In the genomic region with DNA sequence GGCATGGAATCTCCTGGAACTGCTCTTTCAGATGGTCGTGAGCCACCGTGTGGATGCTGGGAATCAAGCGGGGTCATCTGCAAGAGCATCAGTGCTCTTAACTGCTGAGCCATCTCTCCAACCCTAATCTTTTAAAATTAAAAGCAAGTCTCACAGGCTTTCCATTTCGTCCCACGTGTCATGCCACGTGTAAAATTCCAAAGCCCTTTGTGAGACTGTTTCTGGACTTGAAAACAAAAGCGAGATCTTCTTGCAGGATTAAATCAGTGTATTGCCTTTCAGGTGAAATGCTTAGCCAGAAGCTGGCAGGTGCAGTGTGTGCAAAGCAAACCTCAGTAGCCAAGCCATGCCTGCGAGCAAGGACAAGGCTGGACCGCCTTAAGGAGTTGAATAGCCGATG, we compare ENCODE assay signal across 7 mouse cellular contexts. TPM values are rescaled to one million over a fixed set of nuclear protein-coding genes. Genes with fewer than 3 reads are reported as not detected.
DNase-seq lines count a peak whose midpoint lies in the region; ATAC-seq and TF ChIP-seq lines count a peak whose summit lies in the region.

No protein-coding gene starts in this region.

- H3K9ac ChIP-seq in lung, embryonic 16.5 days (ENCODE audit: low read length): peak overlapping the region; percentile 68
- H3K9ac ChIP-seq in embryonic facial prominence, embryonic 14.5 days (ENCODE audit: low read depth, low read length): peak overlapping the region; percentile 81
- H3K9ac ChIP-seq in intestine, postnatal 0 days (ENCODE audit: low read depth, low read length): peak overlapping the region; percentile 74; the same call in 1 of the 2 replicates

- 33% methylated on average over 10 of the region's 10 CpGs for WGBS in lung, embryonic 16.5 days
- WGBS in embryonic facial prominence, embryonic 14.5 days: 29% methylated on average over 10 of the region's 10 CpGs
- 42% methylated on average over 10 of the region's 10 CpGs for WGBS in intestine, postnatal 0 days
- 20% methylated on average over 10 of the region's 10 CpGs for WGBS in olfactory bulb, adult 2 months

- ATAC-seq in lung, embryonic 16.5 days (ENCODE audit: low read depth): no peak
- no peak for ATAC-seq in embryonic facial prominence, embryonic 14.5 days (ENCODE audit: low read depth)
- ATAC-seq in intestine, postnatal 0 days: no peak; the same call in 1 of the 2 replicates

- DNase-seq in lung, adult 18-20 months: no peak
- no peak for DNase-seq in embryonic facial prominence, embryonic 14.5 days (ENCODE audit: low spot score)
- no peak for DNase-seq in right cerebral cortex, postnatal 25 days
- DNase-seq in gastrocnemius, postnatal 4 days (ENCODE audit: low spot score in 2 of 2): no peak

- H3K27me3 ChIP-seq in lung, embryonic 16.5 days (ENCODE audit: control insufficient read depth, insufficient read depth, low read depth, low read length): no peaks in the 10 kb centered on the region
- no peaks in the 10 kb centered on the region for H3K27me3 ChIP-seq in embryonic facial prominence, embryonic 14.5 days (replicated peaks; ENCODE audit: control insufficient read depth, insufficient read depth, low read length)
- H3K27me3 ChIP-seq in intestine, postnatal 0 days (replicated peaks; ENCODE audit: control insufficient read depth, insufficient read depth, low read length): no peaks in the 10 kb centered on the region

- H3K4me2 ChIP-seq in lung, embryonic 16.5 days (ENCODE audit: low read depth, low read length): peak overlapping the region; percentile 72
- peak overlapping the region; percentile 71 for H3K4me2 ChIP-seq in embryonic facial prominence, embryonic 14.5 days (ENCODE audit: low read depth, low read length)
- peak overlapping the region; percentile 86 for H3K4me2 ChIP-seq in intestine, postnatal 0 days (replicated peaks; ENCODE audit: low read depth)

- peak overlapping the region; percentile 83 for H3K27ac ChIP-seq in lung, embryonic 16.5 days (ENCODE audit: low read length)
- peak overlapping the region; percentile 94 for H3K27ac ChIP-seq in embryonic facial prominence, embryonic 14.5 days (replicated peaks; ENCODE audit: low read depth, low read length)
- peak overlapping the region; percentile 64 for H3K27ac ChIP-seq in intestine, postnatal 0 days (ENCODE audit: low read depth, low read length)
- H3K27ac ChIP-seq in olfactory bulb, adult 2 months (ENCODE audit: insufficient read depth, low read depth, low read length): peak overlapping the region; percentile 80

- TF ChIP-seq POLR2A in olfactory bulb, adult 2 months (IDR thresholded peaks at IDR 0.05; ENCODE audit: insufficient read depth, low read depth, low read length): no peak

- peaks cover 2% of the 10 kb centered on the region; the same call in 1 of the 2 replicates for H3K36me3 ChIP-seq in lung, embryonic 16.5 days (ENCODE audit: control insufficient read depth, insufficient read depth, low read length)
- no peaks in the 10 kb centered on the region for H3K36me3 ChIP-seq in embryonic facial prominence, embryonic 14.5 days (ENCODE audit: control insufficient read depth, insufficient read depth, low read length)
- peaks cover 7% of the 10 kb centered on the region; the same call in 1 of the 2 replicates for H3K36me3 ChIP-seq in intestine, postnatal 0 days (ENCODE audit: control insufficient read depth, insufficient read depth)

- H3K9me3 ChIP-seq in lung, embryonic 16.5 days (ENCODE audit: control insufficient read depth, low read length): no peaks in the 10 kb centered on the region
- H3K9me3 ChIP-seq in embryonic facial prominence, embryonic 14.5 days (ENCODE audit: control insufficient read depth, low read length): no peaks in the 10 kb centered on the region
- H3K9me3 ChIP-seq in intestine, postnatal 0 days (ENCODE audit: control insufficient read depth): no peaks in the 10 kb centered on the region

- peak overlapping the region; percentile 97 for H3K4me3 ChIP-seq in lung, embryonic 16.5 days (ENCODE audit: low read length)
- peak overlapping the region; percentile 90 for H3K4me3 ChIP-seq in embryonic facial prominence, embryonic 14.5 days (ENCODE audit: low read depth, low read length)
- H3K4me3 ChIP-seq in intestine, postnatal 0 days (ENCODE audit: low read depth, low read length): peak overlapping the region; percentile 73
- H3K4me3 ChIP-seq in olfactory bulb, adult 2 months (ENCODE audit: insufficient read depth, low read depth, low read length): peak overlapping the region; percentile 74

- no peak for TF ChIP-seq CTCF in intestine, postnatal 0 days (IDR thresholded peaks at IDR 0.05; ENCODE audit: low read depth)
- TF ChIP-seq CTCF in olfactory bulb, adult 2 months (IDR thresholded peaks at IDR 0.05; ENCODE audit: insufficient read depth, low read depth, low read length): no peak

- H3K4me1 ChIP-seq in lung, embryonic 16.5 days (replicated peaks; ENCODE audit: control insufficient read depth, insufficient read depth, low read length): peaks cover 16% of the 10 kb centered on the region
- peaks cover 15% of the 10 kb centered on the region for H3K4me1 ChIP-seq in embryonic facial prominence, embryonic 14.5 days (ENCODE audit: control insufficient read depth, insufficient read depth, low read length)
- H3K4me1 ChIP-seq in intestine, postnatal 0 days (replicated peaks; ENCODE audit: control insufficient read depth, insufficient read depth, low read length): 0 out of 2 replicates have a peak, but pooled peaks cover 3% of the 10 kb centered on the region
- H3K4me1 ChIP-seq in olfactory bulb, adult 2 months (ENCODE audit: control insufficient read depth, insufficient read depth, low read length): peaks cover 5% of the 10 kb centered on the region; the same call in 1 of the 2 replicates

RNA-seq across cellular contexts. Expression of a gene that starts 0.5 kb away (rescaled TPM):
- polyA plus RNA-seq in lung, embryonic 16.5 days (2015; fragmentation: Nextera tagmentation; extraction: Ambion mirVana): 28.3 and 32.4 TPM in 2 replicates
- polyA plus RNA-seq in embryonic facial prominence, embryonic 14.5 days (2014; fragmentation: Nextera tagmentation; extraction: Ambion mirVana): 59.2 and 61.4 TPM in 2 replicates
- 215 and 238 TPM in 2 replicates for polyA plus RNA-seq in intestine, postnatal 0 days (2015; fragmentation: Nextera tagmentation; extraction: Ambion mirVana)
- not detected in 2 replicates for polyA plus RNA-seq in olfactory bulb, adult 2 months (2012; ENCODE audit: insufficient read depth, insufficient read length, low replicate concordance, missing spikeins)
- 10 to 100 TPM; 29.8 to 29.9 TPM for total RNA-seq in gastrocnemius, postnatal 4 days (2021)

RNA-seq across cellular contexts. Expression of a gene that starts 21.2 kb away (rescaled TPM):
- 7.4 and 7.8 TPM in 2 replicates for polyA plus RNA-seq in lung, embryonic 16.5 days (2015; fragmentation: Nextera tagmentation; extraction: Ambion mirVana)
- polyA plus RNA-seq in embryonic facial prominence, embryonic 14.5 days (2014; fragmentation: Nextera tagmentation; extraction: Ambion mirVana): 10.1 and 10.6 TPM in 2 replicates
- 2.8 and 3.2 TPM in 2 replicates for polyA plus RNA-seq in intestine, postnatal 0 days (2015; fragmentation: Nextera tagmentation; extraction: Ambion mirVana)
- not detected in 2 replicates for polyA plus RNA-seq in olfactory bulb, adult 2 months (2012; ENCODE audit: insufficient read depth, insufficient read length, low replicate concordance, missing spikeins)
- total RNA-seq in gastrocnemius, postnatal 4 days (2021): 10 to 100 TPM; 51.4 to 55.9 TPM

RNA-seq across cellular contexts. Expression of a gene that starts 59.7 kb away (rescaled TPM):
- polyA plus RNA-seq in lung, embryonic 16.5 days (2015; fragmentation: Nextera tagmentation; extraction: Ambion mirVana): 28.1 and 29.5 TPM in 2 replicates
- polyA plus RNA-seq in embryonic facial prominence, embryonic 14.5 days (2014; fragmentation: Nextera tagmentation; extraction: Ambion mirVana): 25.6 and 26.3 TPM in 2 replicates
- 10.4 and 11.0 TPM in 2 replicates for polyA plus RNA-seq in intestine, postnatal 0 days (2015; fragmentation: Nextera tagmentation; extraction: Ambion mirVana)
- 90.0 TPM in 1 of 2 replicates, not detected in the other for polyA plus RNA-seq in olfactory bulb, adult 2 months (2012; ENCODE audit: insufficient read depth, insufficient read length, low replicate concordance, missing spikeins)
- total RNA-seq in gastrocnemius, postnatal 4 days (2021): 10 to 100 TPM; 34.5 to 37.1 TPM

Comparison
In these comparisons a context has a peak if more than half of its experiments do, and no peak if none do; other contexts are left out.
1. RNA of a gene that starts 0.5 kb away (polyA plus RNA-seq): 215 to 238 TPM in intestine, postnatal 0 days, 59.2 to 61.4 TPM in embryonic facial prominence, embryonic 14.5 days and 28.3 to 32.4 TPM in lung, embryonic 16.5 days; not detected in olfactory bulb, adult 2 months; every median in the first group is over 10 times any median in the second.
2. Peak in every context shown above with its lines, with median percentiles within 50 percentile points of each other: H3K27ac ChIP-seq, H3K4me2 ChIP-seq, H3K4me3 ChIP-seq and H3K9ac ChIP-seq.